Mouse (Mus musculus): Measurements from ENCODE around the gene Trpv4. TPM values are rescaled to one million over a fixed set of nuclear protein-coding genes. Genes with fewer than 3 reads are reported as not detected.

Trpv4 gene
- polyA plus RNA-seq, 1 experiment from 2014 or later, result 0.78 TPM

DNA sequence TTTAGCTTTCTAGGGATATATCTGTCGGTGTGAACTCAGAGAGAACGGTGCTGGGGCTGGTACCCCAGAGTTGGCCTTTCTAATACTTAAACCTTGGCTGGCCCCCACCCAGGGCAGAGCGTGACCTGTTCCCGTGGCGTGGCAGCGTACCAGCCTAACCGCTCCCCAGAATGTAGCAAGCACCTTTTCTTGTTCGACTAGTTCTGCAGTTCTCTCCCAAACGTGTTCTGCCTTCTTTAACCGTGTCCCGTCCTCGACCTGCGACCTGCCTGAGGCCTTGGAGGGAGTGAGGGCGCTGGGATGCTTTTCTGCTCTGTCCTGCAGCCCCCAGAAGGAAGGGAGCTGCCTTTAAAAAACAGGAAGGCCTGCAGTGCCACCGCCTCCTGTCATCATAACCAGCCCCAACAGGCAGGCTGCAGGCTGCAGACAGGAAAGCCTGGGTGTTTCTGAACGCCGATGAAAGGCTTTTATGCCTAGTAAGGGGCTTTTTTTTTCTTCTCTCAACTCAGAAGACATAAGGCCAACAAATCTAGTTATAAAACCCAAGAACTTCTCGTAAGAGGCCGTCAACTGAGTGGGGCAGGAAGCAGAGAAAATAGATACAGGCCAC, 22.6 kb upstream of the Trpv4 start:
- 59% methylated on average over 19 of the region's 19 CpGs for WGBS
- Histone ChIP-seq H3K36me3 (ENCODE audit: control insufficient read depth, insufficient read depth, low read length) (peaks cover 9% of the 10 kb centered on the region; the same call in 1 of the 2 replicates), H3K27ac (replicated peaks in 1 of 2; ENCODE audit: control insufficient read depth in 1 of 2, insufficient read depth in 1 of 2, low read depth in 2 of 2, low read length in 2 of 2) (0 out of 4 replicates have a peak overlapping the region, but pooled peaks of 1 of the 2 experiments have one; percentile 6), H3K9me3 (ENCODE audit: control insufficient read depth, low read length) (no peaks in the 10 kb centered on the region), H3K9ac (ENCODE audit: low read length) (peak overlapping the region; percentile 8; the same call in 1 of the 2 replicates), H3K4me2 (ENCODE audit: low read length) (no peak overlapping the region), H3K27me3 (ENCODE audit: control insufficient read depth, insufficient read depth, low read length) (no peaks in the 10 kb centered on the region), H3K4me1 (ENCODE audit: control insufficient read depth in 2 of 2, insufficient read depth in 2 of 2, low read length in 2 of 2) (peaks cover 11 to 18% of the 10 kb centered on the region in 2 experiments), H3K4me3 (ENCODE audit: control insufficient read depth in 1 of 2, insufficient read depth in 1 of 2, low read depth in 1 of 2, low read length in 2 of 2) (no peak overlapping the region)
- no peak for ATAC-seq (ENCODE audit: insufficient number of reproducible peaks, insufficient read depth, low FRiP score, low read depth)

- H3K4me2 ChIP-seq (ENCODE audit: low read length), result no peak overlapping the region
- peaks cover 9% of the 10 kb centered on the region; the same call in 1 of the 2 replicates for H3K36me3 ChIP-seq (ENCODE audit: control insufficient read depth, insufficient read depth, low read length)
- H3K27me3 ChIP-seq (ENCODE audit: control insufficient read depth, insufficient read depth, low read length), result no peaks in the 10 kb centered on the region
- no peak overlapping the region for H3K4me3 ChIP-seq (ENCODE audit: control insufficient read depth in 1 of 2, insufficient read depth in 1 of 2, low read depth in 1 of 2, low read length in 2 of 2)
- H3K9me3 ChIP-seq (ENCODE audit: control insufficient read depth, low read length), result no peaks in the 10 kb centered on the region
- peaks cover 11 to 18% of the 10 kb centered on the region in 2 experiments for H3K4me1 ChIP-seq (ENCODE audit: control insufficient read depth in 2 of 2, insufficient read depth in 2 of 2, low read length in 2 of 2)
- 68% methylated on average over 17 of the region's 17 CpGs for WGBS
- H3K27ac ChIP-seq (replicated peaks in 1 of 2; ENCODE audit: control insufficient read depth in 1 of 2, insufficient read depth in 1 of 2, low read depth in 2 of 2, low read length in 2 of 2), result 0 out of 4 replicates have a peak overlapping the region, but pooled peaks of 1 of the 2 experiments have one; percentile 6
- peak overlapping the region; percentile 8; the same call in 1 of the 2 replicates for H3K9ac ChIP-seq (ENCODE audit: low read length)
- no peak for ATAC-seq (ENCODE audit: insufficient number of reproducible peaks, insufficient read depth, low FRiP score, low read depth)
Observed at GRCm38 (mm10) chr5:114679841-114680591, 21.8 kb upstream of the Trpv4 start.

GRCm38 (mm10) chr5:114674594-114674993, 16.4 kb upstream of the Trpv4 start:
- H3K27ac ChIP-seq (replicated peaks in 1 of 2; ENCODE audit: control insufficient read depth in 1 of 2, insufficient read depth in 1 of 2, low read depth in 2 of 2, low read length in 2 of 2), result no peak overlapping the region
- 0 out of 4 replicates have a peak, but pooled peaks cover 0 to under 1% of the 10 kb centered on the region in 2 experiments for H3K4me1 ChIP-seq (ENCODE audit: control insufficient read depth in 2 of 2, insufficient read depth in 2 of 2, low read length in 2 of 2)
- H3K4me2 ChIP-seq (ENCODE audit: low read length), result no peak overlapping the region
- peaks cover 16% of the 10 kb centered on the region; the same call in 1 of the 2 replicates for H3K36me3 ChIP-seq (ENCODE audit: control insufficient read depth, insufficient read depth, low read length)
- WGBS, result 79% methylated on average over 8 of the region's 8 CpGs
- H3K9ac ChIP-seq (ENCODE audit: low read length), result no peak overlapping the region
- H3K9me3 ChIP-seq (ENCODE audit: control insufficient read depth, low read length), result no peaks in the 10 kb centered on the region
- no peak overlapping the region for H3K4me3 ChIP-seq (ENCODE audit: control insufficient read depth in 1 of 2, insufficient read depth in 1 of 2, low read depth in 1 of 2, low read length in 2 of 2)
- ATAC-seq (ENCODE audit: insufficient number of reproducible peaks, insufficient read depth, low FRiP score, low read depth), result no peak
- no peaks in the 10 kb centered on the region for H3K27me3 ChIP-seq (ENCODE audit: control insufficient read depth, insufficient read depth, low read length)

- H3K4me2 ChIP-seq (ENCODE audit: low read length), result no peak overlapping the region
- H3K27me3 ChIP-seq (ENCODE audit: control insufficient read depth, insufficient read depth, low read length), result no peaks in the 10 kb centered on the region
- ATAC-seq (ENCODE audit: insufficient number of reproducible peaks, insufficient read depth, low FRiP score, low read depth), result no peak
- no peak overlapping the region for H3K27ac ChIP-seq (replicated peaks in 1 of 2; ENCODE audit: control insufficient read depth in 1 of 2, insufficient read depth in 1 of 2, low read depth in 2 of 2, low read length in 2 of 2)
- peaks cover 16% of the 10 kb centered on the region; the same call in 1 of the 2 replicates for H3K36me3 ChIP-seq (ENCODE audit: control insufficient read depth, insufficient read depth, low read length)
- H3K4me1 ChIP-seq (ENCODE audit: control insufficient read depth in 2 of 2, insufficient read depth in 2 of 2, low read length in 2 of 2), result no peaks in the 10 kb centered on the region
- no peak overlapping the region for H3K4me3 ChIP-seq (ENCODE audit: control insufficient read depth in 1 of 2, insufficient read depth in 1 of 2, low read depth in 1 of 2, low read length in 2 of 2)
- H3K9ac ChIP-seq (ENCODE audit: low read length), result no peak overlapping the region
- WGBS, result 86% methylated on average over 13 of the region's 13 CpGs
- no peaks in the 10 kb centered on the region for H3K9me3 ChIP-seq (ENCODE audit: control insufficient read depth, low read length)
Observed at GRCm38 (mm10) chr5:114673114-114673513, 14.9 kb upstream of the Trpv4 start.

GRCm38 (mm10) chr5:114669014-114669413, 10.8 kb upstream of the Trpv4 start:
- Histone ChIP-seq H3K9me3 (ENCODE audit: control insufficient read depth, low read length) (no peaks in the 10 kb centered on the region), H3K27ac (replicated peaks in 1 of 2; ENCODE audit: control insufficient read depth in 1 of 2, insufficient read depth in 1 of 2, low read depth in 2 of 2, low read length in 2 of 2) (no peak overlapping the region), H3K27me3 (ENCODE audit: control insufficient read depth, insufficient read depth, low read length) (no peaks in the 10 kb centered on the region), H3K36me3 (ENCODE audit: control insufficient read depth, insufficient read depth, low read length) (peaks cover 3% of the 10 kb centered on the region; the same call in 1 of the 2 replicates), H3K4me1 (ENCODE audit: control insufficient read depth in 2 of 2, insufficient read depth in 2 of 2, low read length in 2 of 2) (no peaks in the 10 kb centered on the region), H3K4me2 (ENCODE audit: low read length) (no peak overlapping the region), H3K4me3 (ENCODE audit: control insufficient read depth in 1 of 2, insufficient read depth in 1 of 2, low read depth in 1 of 2, low read length in 2 of 2) (no peak overlapping the region), H3K9ac (ENCODE audit: low read length) (no peak overlapping the region)
- no peak for ATAC-seq (ENCODE audit: insufficient number of reproducible peaks, insufficient read depth, low FRiP score, low read depth)
- 85% methylated on average over 5 of the region's 5 CpGs for WGBS

- no peaks in the 10 kb centered on the region for H3K4me1 ChIP-seq (ENCODE audit: control insufficient read depth in 2 of 2, insufficient read depth in 2 of 2, low read length in 2 of 2)
- peak overlapping the region; percentile 65 to 76 for H3K27ac ChIP-seq (replicated peaks in 1 of 2; ENCODE audit: control insufficient read depth in 1 of 2, insufficient read depth in 1 of 2, low read depth in 2 of 2, low read length in 2 of 2)
- H3K36me3 ChIP-seq (ENCODE audit: control insufficient read depth, insufficient read depth, low read length), result peaks cover 3% of the 10 kb centered on the region; the same call in 1 of the 2 replicates
- H3K27me3 ChIP-seq (ENCODE audit: control insufficient read depth, insufficient read depth, low read length), result no peaks in the 10 kb centered on the region
- peak; percentile 90 for ATAC-seq (ENCODE audit: insufficient number of reproducible peaks, insufficient read depth, low FRiP score, low read depth)
- peak overlapping the region; percentile 67 for H3K4me2 ChIP-seq (ENCODE audit: low read length)
- H3K9me3 ChIP-seq (ENCODE audit: control insufficient read depth, low read length), result no peaks in the 10 kb centered on the region
- H3K4me3 ChIP-seq (ENCODE audit: control insufficient read depth in 1 of 2, insufficient read depth in 1 of 2, low read depth in 1 of 2, low read length in 2 of 2), result peak overlapping the region; percentile 24 to 36
- 4% methylated on average over 36 of the region's 36 CpGs for WGBS
- H3K9ac ChIP-seq (ENCODE audit: low read length), result peak overlapping the region; percentile 57; the same call in 1 of the 2 replicates
Observed at GRCm38 (mm10) chr5:114667228-114667856, 9.1 kb upstream of the Trpv4 start.

- no peak for ATAC-seq (ENCODE audit: insufficient number of reproducible peaks, insufficient read depth, low FRiP score, low read depth)
- H3K4me3 ChIP-seq (ENCODE audit: control insufficient read depth in 1 of 2, insufficient read depth in 1 of 2, low read depth in 1 of 2, low read length in 2 of 2), result no peak overlapping the region
- H3K4me1 ChIP-seq (ENCODE audit: control insufficient read depth in 2 of 2, insufficient read depth in 2 of 2, low read length in 2 of 2), result no peaks in the 10 kb centered on the region
- H3K4me2 ChIP-seq (ENCODE audit: low read length), result peak overlapping the region; percentile 67; the same call in 1 of the 2 replicates
- H3K27ac ChIP-seq (replicated peaks in 1 of 2; ENCODE audit: control insufficient read depth in 1 of 2, insufficient read depth in 1 of 2, low read depth in 2 of 2, low read length in 2 of 2), result no peak overlapping the region
- H3K36me3 ChIP-seq (ENCODE audit: control insufficient read depth, insufficient read depth, low read length), result peaks cover 3% of the 10 kb centered on the region; the same call in 1 of the 2 replicates
- WGBS, result 58% methylated on average over 1 of the region's 1 CpGs
- no peak overlapping the region for H3K9ac ChIP-seq (ENCODE audit: low read length)
- H3K9me3 ChIP-seq (ENCODE audit: control insufficient read depth, low read length), result no peaks in the 10 kb centered on the region
- H3K27me3 ChIP-seq (ENCODE audit: control insufficient read depth, insufficient read depth, low read length), result no peaks in the 10 kb centered on the region
Observed at GRCm38 (mm10) chr5:114666659-114667058, 8.4 kb upstream of the Trpv4 start.
